Mouse (Mus musculus): Measurements from ENCODE around the gene Derl3. TPM values are rescaled to one million over a fixed set of nuclear protein-coding genes. Genes with fewer than 3 reads are reported as not detected.
A peak's percentile ranks its signal among the peaks of the same experiment; 100 is the strongest.

Gene Derl3
- polyA plus RNA-seq, 1 experiment from 2014 or later: 9.6 TPM

GRCm38 (mm10) chr10:75860746-75861145 lies 32.5 kb upstream of the Derl3 start:
- H3K4me1 ChIP-seq (ENCODE audit: control insufficient read depth, insufficient read depth, low read length): peaks cover 18% of the 10 kb centered on the region
- 31% methylated on average over 7 of the region's 7 CpGs for WGBS
- no peak for ATAC-seq (ENCODE audit: insufficient read depth, low FRiP score)
- H3K9me3 ChIP-seq (replicated peaks; ENCODE audit: control insufficient read depth, low read length): no peaks in the 10 kb centered on the region
- H3K27me3 ChIP-seq (ENCODE audit: control insufficient read depth, insufficient read depth, low read length): no peaks in the 10 kb centered on the region
- peak overlapping the region; percentile 74; the same call in 1 of the 2 replicates for H3K4me2 ChIP-seq (ENCODE audit: low read depth, low read length)
- peak overlapping the region; percentile 86; the same call in 1 of the 2 replicates for H3K9ac ChIP-seq (ENCODE audit: low read length)
- no peaks in the 10 kb centered on the region for H3K36me3 ChIP-seq (ENCODE audit: control insufficient read depth, insufficient read depth, low read length)
- no peak overlapping the region for H3K4me3 ChIP-seq (replicated peaks; ENCODE audit: low read length)
- peak overlapping the region; percentile 97 for H3K27ac ChIP-seq (ENCODE audit: low read length)

- H3K36me3 ChIP-seq (ENCODE audit: control insufficient read depth, insufficient read depth, low read length): no peaks in the 10 kb centered on the region
- peaks cover 18% of the 10 kb centered on the region for H3K4me1 ChIP-seq (ENCODE audit: control insufficient read depth, insufficient read depth, low read length)
- H3K27ac ChIP-seq (ENCODE audit: low read length): no peak overlapping the region
- no peak overlapping the region for H3K9ac ChIP-seq (ENCODE audit: low read length)
- H3K4me2 ChIP-seq (ENCODE audit: low read depth, low read length): no peak overlapping the region
- H3K4me3 ChIP-seq (replicated peaks; ENCODE audit: low read length): no peak overlapping the region
- 79% methylated on average over 5 of the region's 5 CpGs for WGBS
- H3K9me3 ChIP-seq (replicated peaks; ENCODE audit: control insufficient read depth, low read length): no peaks in the 10 kb centered on the region
- no peaks in the 10 kb centered on the region for H3K27me3 ChIP-seq (ENCODE audit: control insufficient read depth, insufficient read depth, low read length)
- no peak for ATAC-seq (ENCODE audit: insufficient read depth, low FRiP score)
Observed at GRCm38 (mm10) chr10:75861587-75861986, 31.6 kb upstream of the Derl3 start.

GRCm38 (mm10) chr10:75872025-75872914 lies 20.9 kb upstream of the Derl3 start:
- peak; percentile 16; the same call in 1 of the 2 replicates for ATAC-seq (ENCODE audit: insufficient read depth, low FRiP score)
- WGBS: 34% methylated on average over 10 of the region's 10 CpGs
- Histone ChIP-seq H3K36me3 (ENCODE audit: control insufficient read depth, insufficient read depth, low read length) (no peaks in the 10 kb centered on the region), H3K27me3 (ENCODE audit: control insufficient read depth, insufficient read depth, low read length) (no peaks in the 10 kb centered on the region), H3K4me1 (ENCODE audit: control insufficient read depth, insufficient read depth, low read length) (peaks cover 10% of the 10 kb centered on the region), H3K27ac (ENCODE audit: low read length) (0 out of 2 replicates have a peak overlapping the region, but pooled peaks have one; percentile 0), H3K9me3 (replicated peaks; ENCODE audit: control insufficient read depth, low read length) (no peaks in the 10 kb centered on the region), H3K4me3 (replicated peaks; ENCODE audit: low read length) (peak overlapping the region; percentile 35), H3K9ac (ENCODE audit: low read length) (peak overlapping the region; percentile 63), H3K4me2 (ENCODE audit: low read depth, low read length) (peak overlapping the region; percentile 58)

- Histone ChIP-seq H3K9ac (ENCODE audit: low read length) (peak overlapping the region; percentile 63), H3K4me1 (ENCODE audit: control insufficient read depth, insufficient read depth, low read length) (peaks cover 10% of the 10 kb centered on the region), H3K4me3 (replicated peaks; ENCODE audit: low read length) (peak overlapping the region; percentile 35), H3K27ac (ENCODE audit: low read length) (peak overlapping the region; percentile 76), H3K36me3 (ENCODE audit: control insufficient read depth, insufficient read depth, low read length) (no peaks in the 10 kb centered on the region), H3K9me3 (replicated peaks; ENCODE audit: control insufficient read depth, low read length) (no peaks in the 10 kb centered on the region), H3K27me3 (ENCODE audit: control insufficient read depth, insufficient read depth, low read length) (no peaks in the 10 kb centered on the region), H3K4me2 (ENCODE audit: low read depth, low read length) (peak overlapping the region; percentile 58)
- 2% methylated on average over 11 of the region's 11 CpGs for WGBS
- ATAC-seq (ENCODE audit: insufficient read depth, low FRiP score): peak; percentile 95
Observed at GRCm38 (mm10) chr10:75872915-75873542, 20.2 kb upstream of the Derl3 start.

- Histone ChIP-seq H3K27ac (ENCODE audit: low read length) (peak overlapping the region; percentile 76), H3K9me3 (replicated peaks; ENCODE audit: control insufficient read depth, low read length) (no peaks in the 10 kb centered on the region), H3K27me3 (ENCODE audit: control insufficient read depth, insufficient read depth, low read length) (no peaks in the 10 kb centered on the region), H3K36me3 (ENCODE audit: control insufficient read depth, insufficient read depth, low read length) (no peaks in the 10 kb centered on the region), H3K9ac (ENCODE audit: low read length) (peak overlapping the region; percentile 58), H3K4me1 (ENCODE audit: control insufficient read depth, insufficient read depth, low read length) (peaks cover 10% of the 10 kb centered on the region), H3K4me3 (replicated peaks; ENCODE audit: low read length) (peak overlapping the region; percentile 35; the same call in 1 of the 2 replicates), H3K4me2 (ENCODE audit: low read depth, low read length) (peak overlapping the region; percentile 58)
- 26% methylated on average over 10 of the region's 10 CpGs for WGBS
- ATAC-seq (ENCODE audit: insufficient read depth, low FRiP score): no peak
Observed at GRCm38 (mm10) chr10:75873543-75874170, 19.6 kb upstream of the Derl3 start.

GRCm38 (mm10) chr10:75878836-75879235 lies 14.4 kb upstream of the Derl3 start:
- no peak overlapping the region for H3K9ac ChIP-seq (ENCODE audit: low read length)
- H3K4me2 ChIP-seq (ENCODE audit: low read depth, low read length): no peak overlapping the region
- no peak for ATAC-seq (ENCODE audit: insufficient read depth, low FRiP score)
- H3K36me3 ChIP-seq (ENCODE audit: control insufficient read depth, insufficient read depth, low read length): no peaks in the 10 kb centered on the region
- no peaks in the 10 kb centered on the region for H3K27me3 ChIP-seq (ENCODE audit: control insufficient read depth, insufficient read depth, low read length)
- H3K4me1 ChIP-seq (ENCODE audit: control insufficient read depth, insufficient read depth, low read length): peaks cover 17% of the 10 kb centered on the region
- H3K27ac ChIP-seq (ENCODE audit: low read length): no peak overlapping the region
- H3K4me3 ChIP-seq (replicated peaks; ENCODE audit: low read length): no peak overlapping the region
- H3K9me3 ChIP-seq (replicated peaks; ENCODE audit: control insufficient read depth, low read length): no peaks in the 10 kb centered on the region
- 75% methylated on average over 3 of the region's 3 CpGs for WGBS

DNA sequence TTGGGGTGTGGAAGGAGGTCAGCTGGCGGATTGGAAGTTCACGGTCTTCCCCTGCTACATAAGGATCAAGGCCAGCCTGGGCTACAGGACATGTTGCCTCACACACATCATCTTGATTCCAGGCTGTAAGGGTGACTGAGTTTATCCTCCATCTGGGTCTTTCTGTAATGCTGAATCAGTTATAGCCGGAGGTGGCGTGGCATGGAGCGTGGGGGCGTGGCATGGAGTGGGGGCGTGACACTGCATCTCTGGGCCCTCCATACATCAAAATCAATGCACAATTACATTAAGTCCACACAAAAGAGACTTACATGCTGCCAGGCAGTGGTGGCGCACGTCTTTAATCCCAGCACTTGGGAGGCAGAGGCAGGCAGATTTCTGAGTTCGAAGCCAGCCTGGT lies 12.9 kb upstream of the Derl3 start:
- H3K4me2 ChIP-seq (ENCODE audit: low read depth, low read length): no peak overlapping the region
- H3K27me3 ChIP-seq (ENCODE audit: control insufficient read depth, insufficient read depth, low read length): no peaks in the 10 kb centered on the region
- 90% methylated on average over 10 of the region's 10 CpGs for WGBS
- ATAC-seq (ENCODE audit: insufficient read depth, low FRiP score): no peak
- no peak overlapping the region for H3K27ac ChIP-seq (ENCODE audit: low read length)
- peaks cover 16% of the 10 kb centered on the region for H3K4me1 ChIP-seq (ENCODE audit: control insufficient read depth, insufficient read depth, low read length)
- no peak overlapping the region for H3K4me3 ChIP-seq (replicated peaks; ENCODE audit: low read length)
- H3K9ac ChIP-seq (ENCODE audit: low read length): no peak overlapping the region
- no peaks in the 10 kb centered on the region for H3K36me3 ChIP-seq (ENCODE audit: control insufficient read depth, insufficient read depth, low read length)
- H3K9me3 ChIP-seq (replicated peaks; ENCODE audit: control insufficient read depth, low read length): no peaks in the 10 kb centered on the region

DNA sequence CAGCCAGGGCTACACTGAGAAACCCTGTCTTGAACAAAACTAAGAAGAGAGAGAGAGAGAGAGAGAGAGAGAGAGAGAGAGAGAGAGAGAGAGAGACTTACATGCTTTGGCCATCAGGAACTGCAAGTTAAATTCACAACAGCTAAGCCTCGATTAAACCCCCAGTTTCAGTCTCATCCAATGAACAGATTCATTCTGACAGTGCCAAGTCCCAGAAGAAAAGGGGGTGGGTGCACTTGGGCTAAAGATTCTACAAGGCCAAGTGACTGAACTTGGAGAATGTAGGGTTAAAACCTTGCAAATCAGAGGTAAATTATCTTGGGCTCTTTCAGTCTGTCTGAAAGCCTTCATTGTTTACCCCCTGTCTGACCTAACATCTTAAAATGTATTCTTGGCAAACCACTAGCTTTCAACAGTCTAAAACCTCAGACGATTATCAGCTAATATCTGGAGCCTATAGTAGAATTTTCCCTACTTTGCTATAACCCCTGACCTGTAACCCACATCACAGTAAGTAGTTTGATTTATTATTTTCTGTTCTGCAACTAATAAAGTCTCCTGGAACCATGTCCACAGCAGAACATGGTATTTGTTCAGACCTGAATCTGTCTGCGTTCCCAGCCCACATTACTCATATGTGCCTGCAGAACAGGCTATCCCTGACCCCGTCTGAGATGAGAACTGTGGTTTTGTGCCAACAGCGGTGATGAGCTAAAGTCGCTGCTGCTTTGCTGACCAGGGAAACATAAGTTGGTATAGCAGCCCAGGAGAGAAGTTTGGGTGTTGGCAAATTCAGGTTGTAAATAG lies 12.2 kb upstream of the Derl3 start:
- Histone ChIP-seq H3K4me3 (replicated peaks; ENCODE audit: low read length) (no peak overlapping the region), H3K9ac (ENCODE audit: low read length) (no peak overlapping the region), H3K4me2 (ENCODE audit: low read depth, low read length) (no peak overlapping the region), H3K27ac (ENCODE audit: low read length) (peak overlapping the region; percentile 54), H3K36me3 (ENCODE audit: control insufficient read depth, insufficient read depth, low read length) (no peaks in the 10 kb centered on the region), H3K27me3 (ENCODE audit: control insufficient read depth, insufficient read depth, low read length) (no peaks in the 10 kb centered on the region), H3K9me3 (replicated peaks; ENCODE audit: control insufficient read depth, low read length) (no peaks in the 10 kb centered on the region), H3K4me1 (ENCODE audit: control insufficient read depth, insufficient read depth, low read length) (peaks cover 16% of the 10 kb centered on the region)
- WGBS: 39% methylated on average over 6 of the region's 6 CpGs
- ATAC-seq (ENCODE audit: insufficient read depth, low FRiP score): no peak

Data from stomach, embryonic 16.5 days (tissue).